Mouse (Mus musculus) testis, adult 2 months (tissue): Measurements from ENCODE around the gene Reps2. TPM values are rescaled to one million over a fixed set of nuclear protein-coding genes. Genes with fewer than 3 reads are reported as not detected.

Source experiments
- H3K27ac ChIP-seq: fragments of 200-500 bp; 2 replicates; pipeline ENCODE4 v1.5.1; 2012; ENCODE audit warnings: low read depth, low read length; ENCODE audit not compliant: control insufficient read depth, insufficient read depth
- H3K27me3 ChIP-seq: fragments of 200-500 bp; 2 replicates; pipeline ENCODE4 v1.6.1; 2012; ENCODE audit warnings: mild to moderate bottlenecking, low read length, moderate library complexity; ENCODE audit not compliant: control insufficient read depth, insufficient read depth
- H3K36me3 ChIP-seq: fragments of 200-500 bp; 2 replicates; pipeline ENCODE4 v1.6.1; 2012; ENCODE audit warnings: mild to moderate bottlenecking, low read length; ENCODE audit not compliant: control insufficient read depth, insufficient read depth
- H3K4me1 ChIP-seq: fragments of 200-500 bp; 2 replicates; pipeline ENCODE4 v1.6.1; 2012; ENCODE audit warnings: low read length; ENCODE audit not compliant: control insufficient read depth, insufficient read depth
- H3K4me3 ChIP-seq: fragments of 200-500 bp; 2 replicates; pipeline ENCODE4 v1.5.1; 2012; ENCODE audit warnings: low read depth, mild to moderate bottlenecking, low read length, moderate library complexity, mixed read lengths; ENCODE audit not compliant: control insufficient read depth
- CTCF ChIP-seq: fragments of 200-500 bp; IDR thresholded peaks from 2 replicates; pipeline ENCODE4 v1.5.1; 2012; ENCODE audit warnings: low read depth, mild to moderate bottlenecking, inconsistent platforms, low read length, moderate library complexity; ENCODE audit not compliant: control insufficient read depth, insufficient read depth, insufficient replicate concordance
- POLR2A ChIP-seq: fragments of 200-500 bp; IDR thresholded peaks from 2 replicates; pipeline ENCODE4 v1.6.1; 2012; ENCODE audit warnings: low read depth, mild to moderate bottlenecking, inconsistent platforms, low read length, moderate library complexity; ENCODE audit not compliant: control insufficient read depth
- polyA plus RNA-seq: library from polyadenylated mRNA; depleted of rRNA; stranded (reverse); fragments of >200 nt; gene quantifications from 2 replicates; pipeline ENCODE4 v1.2.3, GENCODE M21; 2012

Reps2 gene
- polyA plus RNA-seq, 1 experiment = 1.1 TPM

GRCm38 (mm10) chrX:162487734-162488133 is 155.7 kb downstream of the Reps2 start:
- no peaks in the 10 kb centered on the region for H3K36me3 ChIP-seq
- H3K4me1 ChIP-seq = no peaks in the 10 kb centered on the region
- no peaks in the 10 kb centered on the region for H3K27me3 ChIP-seq
- no peak overlapping the region for H3K27ac ChIP-seq
- no peak overlapping the region for H3K4me3 ChIP-seq
- TF ChIP-seq POLR2A (no peak), CTCF (no peak)

- TF ChIP-seq CTCF (no peak), POLR2A (no peak)
- no peak overlapping the region for H3K27ac ChIP-seq
- no peak overlapping the region for H3K4me3 ChIP-seq
- H3K36me3 ChIP-seq = no peaks in the 10 kb centered on the region
- no peaks in the 10 kb centered on the region for H3K4me1 ChIP-seq
- H3K27me3 ChIP-seq = no peaks in the 10 kb centered on the region
Observed at GRCm38 (mm10) chrX:162470213-162470612, 173.2 kb downstream of the Reps2 start.

GRCm38 (mm10) chrX:162462156-162462555 is 181.3 kb downstream of the Reps2 start:
- no peaks in the 10 kb centered on the region for H3K4me1 ChIP-seq
- no peak overlapping the region for H3K4me3 ChIP-seq
- H3K27me3 ChIP-seq = no peaks in the 10 kb centered on the region
- H3K27ac ChIP-seq = no peak overlapping the region
- H3K36me3 ChIP-seq = no peaks in the 10 kb centered on the region
- TF ChIP-seq CTCF = no peak
- no peak for TF ChIP-seq POLR2A

- no peak overlapping the region for H3K27ac ChIP-seq
- TF ChIP-seq CTCF = no peak
- no peak for TF ChIP-seq POLR2A
- H3K27me3 ChIP-seq = no peaks in the 10 kb centered on the region
- H3K4me3 ChIP-seq = no peak overlapping the region
- H3K36me3 ChIP-seq = no peaks in the 10 kb centered on the region
- no peaks in the 10 kb centered on the region for H3K4me1 ChIP-seq
Observed at GRCm38 (mm10) chrX:162456445-162456844, 187.0 kb downstream of the Reps2 start.

GRCm38 (mm10) chrX:162455364-162455763 is 188.1 kb downstream of the Reps2 start:
- Histone ChIP-seq H3K27ac (no peak overlapping the region), H3K36me3 (no peaks in the 10 kb centered on the region), H3K4me3 (no peak overlapping the region), H3K4me1 (no peaks in the 10 kb centered on the region), H3K27me3 (no peaks in the 10 kb centered on the region)
- TF ChIP-seq POLR2A = no peak

- Histone ChIP-seq H3K36me3 (no peaks in the 10 kb centered on the region), H3K27ac (no peak overlapping the region), H3K4me3 (no peak overlapping the region), H3K27me3 (no peaks in the 10 kb centered on the region), H3K4me1 (no peaks in the 10 kb centered on the region)
- TF ChIP-seq POLR2A (no peak), CTCF (no peak)
Observed at GRCm38 (mm10) chrX:162453821-162454402, 189.5 kb downstream of the Reps2 start.

GRCm38 (mm10) chrX:162452642-162453041 is 190.8 kb downstream of the Reps2 start:
- H3K27me3 ChIP-seq = no peaks in the 10 kb centered on the region
- H3K36me3 ChIP-seq = no peaks in the 10 kb centered on the region

GRCm38 (mm10) chrX:162447974-162448373 is 195.5 kb downstream of the Reps2 start:
- Histone ChIP-seq H3K36me3 (no peaks in the 10 kb centered on the region), H3K4me3 (no peak overlapping the region), H3K27me3 (no peaks in the 10 kb centered on the region), H3K27ac (no peak overlapping the region), H3K4me1 (no peaks in the 10 kb centered on the region)
- TF ChIP-seq CTCF = no peak

More at GRCm38 (mm10) chrX:162452642-162453041, 190.8 kb downstream of the Reps2 start:
- H3K4me1 ChIP-seq = no peaks in the 10 kb centered on the region
- no peak overlapping the region for H3K27ac ChIP-seq
- no peak overlapping the region for H3K4me3 ChIP-seq
- TF ChIP-seq CTCF = no peak
- no peak for TF ChIP-seq POLR2A
